Mouse (Mus musculus) liver, postnatal 0 days (tissue): ENCODE measurements around the gene Cdk5r2.

Experiments
- CTCF ChIP-seq: sonication (generic); IDR thresholded peaks from 2 replicates; pipeline ENCODE4 v1.5.1; 2016; ENCODE audit warnings: antibody characterized with exemption, low read depth
- EP300 ChIP-seq: IDR thresholded peaks from 2 replicates; pipeline ENCODE4 v1.6.1; 2016; ENCODE audit warnings: antibody characterized with exemption, low read depth, mild to moderate bottlenecking

DNA sequence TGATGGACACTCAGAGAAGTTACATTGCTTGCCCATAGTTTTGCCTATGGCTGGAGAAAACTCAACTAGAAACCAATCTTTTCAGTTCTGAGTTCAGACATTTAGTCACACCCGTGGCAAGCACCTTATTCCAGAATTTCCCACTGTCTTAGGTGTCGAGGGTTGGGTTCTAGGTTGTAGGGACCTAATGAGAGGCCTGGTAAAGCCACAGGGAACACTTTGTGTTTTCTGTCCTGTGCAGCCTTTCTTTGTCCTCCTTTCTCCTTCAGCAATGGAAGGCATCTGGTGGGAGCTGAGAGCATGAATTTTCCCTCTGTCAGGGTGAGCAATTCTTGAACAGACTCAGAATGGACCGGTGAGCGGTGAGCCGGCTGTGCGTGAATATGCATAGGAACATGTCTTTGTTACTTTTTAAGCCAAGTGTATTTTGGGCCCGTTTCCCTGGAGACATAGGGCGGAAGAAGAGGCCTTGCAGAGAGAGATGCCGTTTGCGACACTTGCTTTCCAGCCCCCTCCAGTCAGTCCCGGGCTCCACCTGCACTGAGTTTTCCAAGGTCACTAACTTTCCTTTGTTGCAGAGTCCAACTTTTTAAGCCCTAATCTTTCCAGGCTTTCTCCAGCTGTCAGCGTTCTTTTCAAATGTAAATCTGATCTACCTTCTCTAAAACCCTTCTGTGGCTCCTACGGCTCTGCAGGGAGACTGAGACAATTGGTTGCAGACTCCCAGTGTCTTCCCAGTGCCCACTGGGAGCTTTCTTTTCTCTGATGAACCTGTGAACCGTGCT lies 30.0 kb upstream of the Cdk5r2 start:
- TF ChIP-seq CTCF: no peak
- no peak for TF ChIP-seq EP300
